Mouse (Mus musculus) ovary, postnatal 14 days (tissue): Measurements from ENCODE around the gene Tns4.

Source experiments
- DNase-seq: peaks from one replicate; pipeline ENCODE4 v3.0.0; 2022; ENCODE audit warnings: low spot score

Tns4 gene

GRCm38 (mm10) chr11:99093740-99094139 is 4.6 kb upstream of the Tns4 start:
- DNase-seq = no peak

DNA sequence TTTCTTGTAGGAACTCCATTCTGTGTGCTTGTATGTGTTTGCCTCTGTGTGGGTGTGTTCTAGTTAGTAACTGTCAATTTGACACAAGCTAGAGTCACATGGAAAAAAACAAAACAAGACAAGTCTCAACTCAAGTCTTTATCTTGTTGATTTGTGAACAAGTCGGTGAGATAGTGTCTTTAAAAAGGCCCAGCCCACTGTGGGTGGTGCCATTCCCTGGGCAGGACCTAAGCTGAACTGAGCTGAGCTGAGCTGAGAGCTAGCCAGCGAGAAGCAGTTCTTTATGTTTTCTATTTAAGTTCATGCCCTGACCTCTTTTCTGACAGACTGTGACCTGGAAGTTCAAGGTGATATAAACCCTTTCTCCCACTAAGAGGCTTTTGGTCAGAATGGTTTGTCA is 2.6 kb upstream of the Tns4 start:
- no peak for DNase-seq

- DNase-seq = no peak
These were observed 1.3 kb upstream of the Tns4 start for GRCm38 (mm10) chr11:99090391-99090790.

DNA sequence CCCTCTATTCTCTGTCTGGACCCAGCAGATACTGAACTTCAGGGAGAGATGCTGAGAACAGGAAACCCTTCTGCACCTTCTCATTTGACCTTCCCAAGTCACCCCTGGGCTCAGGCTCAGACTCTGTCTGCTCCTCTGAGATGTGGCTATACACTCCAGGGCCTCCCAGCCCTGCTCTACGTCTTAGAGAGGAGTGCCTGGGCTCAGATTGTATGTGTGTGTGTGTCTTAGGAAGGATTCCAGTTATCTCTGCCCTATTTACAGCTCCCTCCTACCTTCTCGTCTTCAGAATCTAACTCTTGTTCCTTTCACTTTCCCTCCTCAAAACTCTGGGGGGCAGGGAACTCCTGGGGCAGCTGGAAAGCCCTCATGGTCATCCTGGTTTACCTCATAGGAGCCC is 620 bp downstream of the Tns4 start:
- DNase-seq = no peak

DNA sequence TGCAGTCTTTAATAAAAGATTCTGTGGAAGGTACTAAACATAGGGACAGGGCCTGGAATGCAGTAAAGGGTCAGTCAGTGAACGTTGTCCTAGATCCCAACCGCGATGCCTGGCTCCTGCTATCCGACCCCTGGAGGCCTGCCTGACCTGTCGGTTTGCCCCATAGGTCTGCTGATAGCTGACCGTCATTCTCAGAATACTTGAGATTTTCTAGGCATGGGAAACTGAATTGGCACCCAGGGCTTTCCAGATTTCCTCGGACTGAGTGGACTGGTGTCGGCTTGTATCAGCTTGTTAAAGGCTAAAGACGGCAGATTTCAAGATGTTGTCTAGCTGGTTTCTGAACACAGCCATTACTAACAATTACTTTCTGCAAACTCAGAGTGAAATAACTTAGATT is 4.7 kb downstream of the Tns4 start:
- no peak for DNase-seq

GRCm38 (mm10) chr11:99083516-99083915 is 5.6 kb downstream of the Tns4 start:
- no peak for DNase-seq

- DNase-seq = no peak
These were observed 7.0 kb downstream of the Tns4 start for GRCm38 (mm10) chr11:99082098-99082497.

DNA sequence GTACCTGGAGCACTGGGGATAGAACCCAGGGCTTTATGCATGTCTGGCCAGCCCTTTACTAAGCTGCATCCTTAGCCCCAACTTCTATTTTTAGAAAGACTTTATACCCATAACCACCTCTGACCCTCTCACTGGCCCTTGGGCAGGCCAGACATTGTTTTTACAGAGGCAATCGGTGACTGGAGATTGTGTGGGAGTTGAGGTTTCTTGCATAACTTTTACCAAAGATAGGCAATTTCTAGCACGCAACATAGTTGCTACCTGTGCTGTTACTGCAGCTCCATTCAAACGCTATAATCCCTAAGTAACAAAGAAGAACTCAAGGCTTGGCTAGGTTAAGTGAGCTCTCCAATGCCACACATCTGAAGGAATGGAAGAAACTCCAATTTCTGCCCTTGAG is 7.5 kb downstream of the Tns4 start:
- DNase-seq = no peak

DNA sequence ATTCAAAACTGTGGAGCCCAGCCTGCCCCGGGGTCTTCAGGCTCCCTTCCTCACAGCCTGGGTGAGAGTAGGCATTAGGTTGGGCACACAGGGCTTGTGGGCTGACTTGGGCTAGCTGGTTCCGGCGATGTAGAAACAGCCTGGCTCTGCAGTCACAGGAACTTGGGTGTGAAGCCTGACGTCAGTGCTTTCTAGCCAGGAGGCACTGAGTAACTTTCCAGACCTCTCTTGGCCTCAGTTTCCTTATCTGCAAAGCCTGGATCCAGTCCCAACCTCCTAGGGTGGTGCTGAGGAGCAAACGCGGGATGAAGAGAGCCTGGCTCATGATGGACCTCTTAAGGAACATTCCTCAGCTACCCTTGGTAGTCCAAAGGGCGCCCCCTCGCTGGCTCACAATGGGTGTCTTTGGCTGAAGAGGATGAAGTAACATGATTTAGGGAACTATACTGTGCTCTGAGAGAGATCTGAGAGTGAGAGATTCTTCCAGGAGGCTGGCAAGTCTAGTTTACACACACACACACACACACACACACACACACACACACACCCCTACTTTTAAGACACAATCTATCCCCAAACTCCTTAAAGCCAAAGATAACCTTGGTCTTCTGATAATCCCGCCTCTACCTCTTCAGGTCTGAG is 8.1 kb downstream of the Tns4 start:
- no peak for DNase-seq

- DNase-seq = no peak
These were observed 11.2 kb downstream of the Tns4 start for GRCm38 (mm10) chr11:99077869-99078268.

- no peak for DNase-seq
These were observed 12.3 kb downstream of the Tns4 start for GRCm38 (mm10) chr11:99076744-99077319.

DNA sequence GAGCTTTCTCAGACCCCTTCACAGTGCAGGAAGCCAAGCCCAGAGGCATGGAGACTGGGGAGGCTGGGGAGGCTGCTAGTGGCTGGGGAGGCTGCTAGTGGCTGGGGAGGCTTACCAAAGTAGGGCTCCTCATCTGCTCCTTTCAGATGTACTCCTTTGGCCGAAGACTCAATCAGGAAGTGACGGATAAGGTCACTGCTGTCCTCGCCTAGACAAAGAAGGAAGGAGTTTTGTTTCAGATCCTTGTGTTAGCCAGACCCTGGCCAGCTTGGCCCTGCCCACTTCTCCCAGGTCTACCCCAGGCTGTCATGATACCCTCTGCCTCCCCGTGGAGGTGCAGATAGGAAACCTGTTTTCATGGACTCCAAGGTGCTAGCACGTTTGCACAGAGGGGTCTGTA is 15.3 kb downstream of the Tns4 start:
- DNase-seq = no peak

GRCm38 (mm10) chr11:99071866-99072265 is 17.2 kb downstream of the Tns4 start:
- DNase-seq = no peak

DNA sequence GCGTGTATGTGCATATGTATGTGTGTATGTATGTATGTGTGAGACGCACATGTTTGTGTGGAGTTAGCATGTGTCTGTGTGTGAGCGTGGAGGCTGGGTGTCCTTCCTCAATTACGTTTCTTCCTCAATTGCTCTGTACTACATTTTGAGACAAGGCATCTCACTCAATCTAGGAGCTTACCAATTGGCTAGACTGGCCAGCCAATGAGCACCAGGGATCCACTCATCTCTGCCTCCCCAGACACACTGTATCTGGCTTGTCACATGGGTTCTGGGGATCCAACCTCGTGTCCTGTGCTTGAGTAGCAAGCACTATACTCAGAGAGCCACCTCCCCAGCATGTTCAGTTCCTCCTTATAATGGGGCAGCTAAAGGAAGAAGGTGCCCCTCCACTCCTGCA is 20.7 kb downstream of the Tns4 start:
- no peak for DNase-seq

GRCm38 (mm10) chr11:99067591-99067990 is 21.5 kb downstream of the Tns4 start:
- DNase-seq = no peak

DNA sequence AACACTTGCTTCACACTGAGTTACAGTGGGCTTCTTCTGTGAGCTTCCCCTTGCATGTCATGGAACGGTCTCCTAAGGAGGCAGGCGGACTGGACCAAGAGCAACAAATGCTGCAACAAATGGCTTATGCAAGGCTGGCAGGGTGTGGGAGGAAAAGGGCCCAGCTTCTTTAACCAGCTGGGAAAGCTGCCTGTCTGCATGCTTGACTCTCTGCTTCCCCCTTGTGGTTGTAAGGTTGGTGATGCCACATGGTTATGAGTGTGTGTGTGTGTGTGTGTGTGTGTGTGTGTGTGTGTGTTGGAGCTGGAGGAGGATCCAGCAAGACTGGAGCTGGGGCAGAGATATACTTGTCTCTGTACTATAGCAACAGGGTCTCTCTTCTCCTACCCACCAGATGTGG is 23.1 kb downstream of the Tns4 start:
- DNase-seq = peak; percentile 86

- no peak for DNase-seq
These were observed 23.8 kb downstream of the Tns4 start for GRCm38 (mm10) chr11:99065353-99065752.

- DNase-seq = no peak
These were observed 25.5 kb downstream of the Tns4 start for GRCm38 (mm10) chr11:99063406-99064131.

- DNase-seq = no peak
These were observed 26.4 kb downstream of the Tns4 start for GRCm38 (mm10) chr11:99062661-99063060.

DNA sequence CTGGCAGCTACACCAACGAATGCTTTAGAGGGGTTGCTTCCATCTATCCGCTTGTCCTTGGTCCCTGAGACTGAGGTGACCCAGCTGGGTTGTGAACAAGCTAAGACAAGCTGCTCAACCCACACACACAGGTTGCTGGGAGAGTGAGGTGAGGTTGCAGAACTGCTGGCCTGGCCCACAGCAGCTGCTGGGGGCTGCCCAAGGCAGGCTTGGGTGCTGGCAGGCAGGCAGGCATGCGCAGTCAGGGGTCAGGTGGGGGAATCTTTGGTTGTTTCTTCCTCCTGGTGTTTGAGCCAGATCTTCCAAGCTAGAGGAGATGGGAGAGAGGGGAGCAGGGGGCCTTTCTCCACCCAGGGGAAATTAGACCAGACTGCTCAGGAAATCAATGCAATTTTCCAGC is 28.7 kb downstream of the Tns4 start:
- DNase-seq = peak; percentile 55

GRCm38 (mm10) chr11:99055571-99056452 is 33.3 kb downstream of the Tns4 start:
- no peak for DNase-seq

GRCm38 (mm10) chr11:99055143-99055542 is 34.0 kb downstream of the Tns4 start:
- no peak for DNase-seq

- DNase-seq = no peak
These were observed 41.5 kb downstream of the Tns4 start for GRCm38 (mm10) chr11:99047643-99048042.
